Comparison of ENCODE assay signal across 9 mouse cellular contexts in genomic region chr8:70593173-70593572, GRCm38 (mm10). TPM values are rescaled to one million over a fixed set of nuclear protein-coding genes. Genes with fewer than 3 reads are reported as not detected.
A peak's percentile ranks its signal among the peaks of the same experiment; 100 is the strongest.
DNase-seq lines count a peak whose midpoint lies in the region; ATAC-seq and TF ChIP-seq lines count a peak whose summit lies in the region.
"Had no signal": no experiment of that assay in that cellular context is flagged by ENCODE, and none has a peak within 500 bp of the region (broad histone marks: within the 10 kb centered on the region; RNA-seq: fewer than 3 reads in every experiment).

No protein-coding gene starts in this region.

- 49% methylated on average over 8 of the region's 8 CpGs for WGBS in kidney, adult 2 months
- 54% methylated on average over 8 of the region's 8 CpGs for WGBS in forebrain, embryonic 14.5 days
- 60% methylated on average over 8 of the region's 8 CpGs for whole genome bisulfite sequencing in limb, embryonic 11.5 days
- 49% methylated on average over 8 of the region's 8 CpGs for WGBS in midbrain, postnatal 0 days

- H3K27ac ChIP-seq in kidney, adult 2 months (ENCODE audit: insufficient read depth, low read depth, low read length) = peak overlapping the region; percentile 80
- peak overlapping the region; percentile 58 for H3K27ac ChIP-seq in forebrain, embryonic 14.5 days (ENCODE audit: low read depth, low read length)
- peak overlapping the region; percentile 42; the same call in 1 of the 2 replicates for H3K27ac ChIP-seq in limb, embryonic 11.5 days (replicated peaks; ENCODE audit: low read depth, low read length)
- no peak overlapping the region; the same call in 1 of the 2 replicates for H3K27ac ChIP-seq in midbrain, postnatal 0 days (ENCODE audit: low read depth, low read length)

- no peak overlapping the region for H3K4me3 ChIP-seq in kidney, adult 2 months (ENCODE audit: insufficient read depth, low read depth, low read length)
- H3K4me3 ChIP-seq in forebrain, embryonic 14.5 days (ENCODE audit: low read depth, low read length) = no peak overlapping the region
- H3K4me3 ChIP-seq in limb, embryonic 11.5 days (ENCODE audit: low read depth, low read length) = no peak overlapping the region; the same call in 1 of the 2 replicates
- H3K4me3 ChIP-seq in midbrain, postnatal 0 days (ENCODE audit: low read depth, low read length) = no peak overlapping the region

- no peak overlapping the region for H3K9ac ChIP-seq in forebrain, embryonic 14.5 days (ENCODE audit: low read length)
- H3K9ac ChIP-seq in limb, embryonic 11.5 days (ENCODE audit: low read length) = peak overlapping the region; percentile 47; the same call in 1 of the 2 replicates
- H3K9ac ChIP-seq in midbrain, postnatal 0 days (replicated peaks; ENCODE audit: low read length, poor library complexity, severe bottlenecking) = no peak overlapping the region

- peaks cover 3% of the 10 kb centered on the region; the same call in 1 of the 2 replicates for H3K4me1 ChIP-seq in kidney, adult 2 months (ENCODE audit: control insufficient read depth, insufficient read depth, low read length)
- H3K4me1 ChIP-seq in forebrain, embryonic 14.5 days (ENCODE audit: control insufficient read depth, insufficient read depth, low read length) = peaks cover 14% of the 10 kb centered on the region
- H3K4me1 ChIP-seq in limb, embryonic 11.5 days (ENCODE audit: control insufficient read depth, insufficient read depth, low read length) = peaks cover 27% of the 10 kb centered on the region
- 0 out of 2 replicates have a peak, but pooled peaks cover 11% of the 10 kb centered on the region for H3K4me1 ChIP-seq in midbrain, postnatal 0 days (ENCODE audit: insufficient read depth, low read length)

- H3K36me3 ChIP-seq in kidney, adult 2 months (ENCODE audit: control insufficient read depth, insufficient read depth, low read length) = no peaks in the 10 kb centered on the region
- H3K36me3 ChIP-seq in forebrain, embryonic 14.5 days (ENCODE audit: control insufficient read depth, insufficient read depth, low read length) = peaks cover 42% of the 10 kb centered on the region
- H3K36me3 ChIP-seq in limb, embryonic 11.5 days (ENCODE audit: control insufficient read depth, insufficient read depth, low read length) = peaks cover 10% of the 10 kb centered on the region
- H3K36me3 ChIP-seq in midbrain, postnatal 0 days (ENCODE audit: insufficient read depth, low read length) = peaks cover 36% of the 10 kb centered on the region

- H3K9me3 ChIP-seq in forebrain, embryonic 14.5 days (replicated peaks; ENCODE audit: control insufficient read depth, low read length) = no peaks in the 10 kb centered on the region
- no peaks in the 10 kb centered on the region for H3K9me3 ChIP-seq in limb, embryonic 11.5 days (ENCODE audit: control insufficient read depth, low read length)
- H3K9me3 ChIP-seq in midbrain, postnatal 0 days (ENCODE audit: low read length) = no peaks in the 10 kb centered on the region

- no peak for ATAC-seq in forebrain, embryonic 14.5 days
- no peak for ATAC-seq in limb, embryonic 11.5 days (ENCODE audit: insufficient number of reproducible peaks, low FRiP score, low TSS enrichment, low read depth)
- ATAC-seq in midbrain, postnatal 0 days (ENCODE audit: low FRiP score) = no peak

- TF ChIP-seq CTCF in kidney, adult 2 months (conservative IDR thresholded peaks at IDR 0.05; ENCODE audit: insufficient read depth, insufficient read length, low read depth, low read length) = no peak
- TF ChIP-seq CTCF in midbrain, postnatal 0 days (IDR thresholded peaks at IDR 0.05) = no peak

- no peaks in the 10 kb centered on the region for H3K27me3 ChIP-seq in kidney, adult 2 months (replicated peaks; ENCODE audit: control insufficient read depth, insufficient read depth, low read length)
- no peaks in the 10 kb centered on the region for H3K27me3 ChIP-seq in forebrain, embryonic 14.5 days (replicated peaks; ENCODE audit: control insufficient read depth, insufficient read depth, low read length)
- 0 out of 2 replicates have a peak, but pooled peaks cover 2% of the 10 kb centered on the region for H3K27me3 ChIP-seq in limb, embryonic 11.5 days (ENCODE audit: control insufficient read depth, insufficient read depth, low read length)
- no peaks in the 10 kb centered on the region for H3K27me3 ChIP-seq in midbrain, postnatal 0 days (ENCODE audit: insufficient read depth, low read length)

- no peak for TF ChIP-seq POLR2A in kidney, adult 2 months (IDR thresholded peaks at IDR 0.05; ENCODE audit: low read depth, low read length)

- peak overlapping the region; percentile 99; the same call in 1 of the 2 replicates for H3K4me2 ChIP-seq in forebrain, embryonic 14.5 days (ENCODE audit: low read length)
- H3K4me2 ChIP-seq in limb, embryonic 11.5 days (ENCODE audit: low read depth, severe bottlenecking) = peak overlapping the region; percentile 95
- peak overlapping the region; percentile 89; the same call in 1 of the 2 replicates for H3K4me2 ChIP-seq in midbrain, postnatal 0 days (ENCODE audit: low read depth, low read length, poor library complexity, severe bottlenecking)

- DNase-seq in kidney, adult 2 months = peak; percentile 64
- no peak for DNase-seq in kidney, adult 8-10 months
- DNase-seq in forebrain, embryonic 14.5 days (ENCODE audit: low spot score) = no peak
- DNase-seq in limb, embryonic 11.5 days (ENCODE audit: low spot score) = no peak
- no peak for DNase-seq in midbrain, postnatal 0 days (ENCODE audit: low spot score)
- DNase-seq in layer of hippocampus, adult 9-11 months = no peak
- DNase-seq in frontal cortex, postnatal 36 days (ENCODE audit: low spot score in 2 of 2) = no peak
- no peak for DNase-seq in retina, postnatal 1 day

RNA-seq across cellular contexts. Expression of gene Isyna1, which starts 1.0 kb away (rescaled TPM):
- 127 and 159 TPM in 2 replicates for polyA plus RNA-seq in kidney, adult 2 months (2012; rRNA removed)
- polyA plus RNA-seq in forebrain, embryonic 14.5 days (2014; fragmentation: Nextera tagmentation; extraction: Ambion mirVana) = 59.0 and 75.1 TPM in 2 replicates
- 100 and 114 TPM in 2 replicates for polyA plus RNA-seq in limb, embryonic 11.5 days (2014; fragmentation: Nextera tagmentation; extraction: Ambion mirVana)
- 176 and 180 TPM in 2 replicates for total RNA-seq in midbrain, postnatal 0 days (2014; rRNA removed)
- polyA plus RNA-seq in midbrain, postnatal 0 days (2015; fragmentation: Nextera tagmentation; extraction: Ambion mirVana) = 140 and 146 TPM in 2 replicates

RNA-seq across cellular contexts. Expression of gene Ssbp4, which starts 15.5 kb away (rescaled TPM):
- 84.9 and 123 TPM in 2 replicates for polyA plus RNA-seq in kidney, adult 2 months (2012; rRNA removed)
- polyA plus RNA-seq in forebrain, embryonic 14.5 days (2014; fragmentation: Nextera tagmentation; extraction: Ambion mirVana) = 135 and 147 TPM in 2 replicates
- 167 and 177 TPM in 2 replicates for polyA plus RNA-seq in limb, embryonic 11.5 days (2014; fragmentation: Nextera tagmentation; extraction: Ambion mirVana)
- 279 and 392 TPM in 2 replicates for total RNA-seq in midbrain, postnatal 0 days (2014; rRNA removed)
- 230 and 247 TPM in 2 replicates for polyA plus RNA-seq in midbrain, postnatal 0 days (2015; fragmentation: Nextera tagmentation; extraction: Ambion mirVana)

RNA-seq across cellular contexts. Expression of gene Lrrc25, which starts 22.8 kb away (rescaled TPM):
- polyA plus RNA-seq in kidney, adult 2 months (2012; rRNA removed) = 3.2 and 3.5 TPM in 2 replicates
- polyA plus RNA-seq in forebrain, embryonic 14.5 days (2014; fragmentation: Nextera tagmentation; extraction: Ambion mirVana) = 0.89 and 1.9 TPM in 2 replicates
- polyA plus RNA-seq in limb, embryonic 11.5 days (2014; fragmentation: Nextera tagmentation; extraction: Ambion mirVana) = 0.57 TPM in 2 replicates
- 1.8 and 2.2 TPM in 2 replicates for total RNA-seq in midbrain, postnatal 0 days (2014; rRNA removed)
- 0.74 and 1.4 TPM in 2 replicates for polyA plus RNA-seq in midbrain, postnatal 0 days (2015; fragmentation: Nextera tagmentation; extraction: Ambion mirVana)

RNA-seq across cellular contexts. Expression of gene Gdf15, which starts 39.1 kb away (rescaled TPM):
- 11.2 and 17.8 TPM in 2 replicates for polyA plus RNA-seq in kidney, adult 2 months (2012; rRNA removed)
- 0.16 and 0.20 TPM in 2 replicates for polyA plus RNA-seq in forebrain, embryonic 14.5 days (2014; fragmentation: Nextera tagmentation; extraction: Ambion mirVana)
- polyA plus RNA-seq in limb, embryonic 11.5 days (2014; fragmentation: Nextera tagmentation; extraction: Ambion mirVana) = 0.15 TPM in 1 of 2 replicates, not detected in the other
- total RNA-seq in midbrain, postnatal 0 days (2014; rRNA removed) = 0.22 and 1.8 TPM in 2 replicates
- 0.26 and 0.32 TPM in 2 replicates for polyA plus RNA-seq in midbrain, postnatal 0 days (2015; fragmentation: Nextera tagmentation; extraction: Ambion mirVana)
- total RNA-seq: left cerebral cortex, postnatal 10 days had no signal

RNA-seq across cellular contexts. Expression of gene Ell, which starts 53.9 kb away (rescaled TPM):
- polyA plus RNA-seq in kidney, adult 2 months (2012; rRNA removed) = 16.4 and 18.1 TPM in 2 replicates
- 15.1 TPM in 2 replicates for polyA plus RNA-seq in forebrain, embryonic 14.5 days (2014; fragmentation: Nextera tagmentation; extraction: Ambion mirVana)
- 19.5 and 20.1 TPM in 2 replicates for polyA plus RNA-seq in limb, embryonic 11.5 days (2014; fragmentation: Nextera tagmentation; extraction: Ambion mirVana)
- total RNA-seq in midbrain, postnatal 0 days (2014; rRNA removed) = 10.2 and 14.1 TPM in 2 replicates
- polyA plus RNA-seq in midbrain, postnatal 0 days (2015; fragmentation: Nextera tagmentation; extraction: Ambion mirVana) = 12.6 and 13.2 TPM in 2 replicates
